Mouse (Mus musculus): ENCODE results near the gene Spata1. TPM values are rescaled to one million over a fixed set of nuclear protein-coding genes. Genes with fewer than 3 reads are reported as not detected.

Gene Spata1
- 1 to 10 TPM; 1.1 to 2.5 TPM for total RNA-seq (2021)
- long read RNA-seq, experiment 1, partial matches to known transcripts = 3 of 4 reads
- long read RNA-seq, experiment 1, other reads (novel, unspliced or antisense) = 1 of 4 reads
- long read RNA-seq, experiment 2, partial matches to known transcripts = 0 of 2 reads
- long read RNA-seq, experiment 2, other reads (novel, unspliced or antisense) = 2 of 2 reads

- DNase-seq = peak; percentile 90 to 93
Measured at GRCm38 (mm10) chr3:146499431-146500002, at the start of gene Spata1, which contains the start of gene Gng5. Spata1 (minus strand) TSS chr3:146499753. Gng5 (plus strand) TSS chr3:146499807.

DNA sequence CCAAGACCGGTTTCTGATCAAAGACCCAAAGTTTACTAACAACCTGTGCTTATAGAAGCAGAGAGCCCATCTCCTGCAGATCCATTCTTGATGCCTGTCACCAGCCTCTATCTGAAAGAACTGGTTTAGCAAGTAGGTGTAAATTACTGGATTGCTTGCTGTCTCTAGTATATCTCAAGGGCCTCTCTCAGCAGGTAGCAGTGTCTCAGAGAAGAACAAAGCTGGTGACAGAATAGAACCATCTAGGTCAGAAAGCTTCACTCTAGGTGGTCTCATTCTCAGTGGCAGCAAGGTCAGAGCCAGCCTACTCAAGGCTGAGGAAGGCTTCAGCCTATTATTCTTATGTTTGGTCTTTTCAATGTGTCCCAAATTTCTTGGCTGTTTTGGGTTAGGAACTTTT is 44.1 kb upstream of the Spata1 start:
- no peak for DNase-seq

- no peak for DNase-seq
Measured at GRCm38 (mm10) chr3:146540521-146541273, 41.1 kb upstream of the Spata1 start.

DNA sequence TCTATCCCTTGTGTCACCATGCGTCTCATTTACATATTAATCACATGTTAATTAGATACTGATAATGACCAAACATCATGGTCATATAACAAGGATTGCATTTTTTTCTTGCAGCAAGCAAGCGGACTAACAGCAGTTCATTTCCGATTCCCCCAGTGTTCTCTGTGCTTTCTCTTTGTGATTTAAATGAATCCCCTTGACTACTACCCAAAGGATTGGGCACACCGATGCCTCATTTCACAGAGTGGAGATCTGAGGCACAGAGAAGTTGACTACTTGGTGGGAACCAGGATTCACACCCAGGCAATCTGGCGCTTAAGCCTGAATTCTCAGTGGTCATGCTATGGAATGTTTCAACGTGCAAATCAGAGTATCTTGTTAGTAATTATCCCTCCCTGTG is 35.4 kb upstream of the Spata1 start:
- DNase-seq = no peak

- no peak for DNase-seq
Measured at GRCm38 (mm10) chr3:146528335-146528734, 28.8 kb upstream of the Spata1 start.

DNA sequence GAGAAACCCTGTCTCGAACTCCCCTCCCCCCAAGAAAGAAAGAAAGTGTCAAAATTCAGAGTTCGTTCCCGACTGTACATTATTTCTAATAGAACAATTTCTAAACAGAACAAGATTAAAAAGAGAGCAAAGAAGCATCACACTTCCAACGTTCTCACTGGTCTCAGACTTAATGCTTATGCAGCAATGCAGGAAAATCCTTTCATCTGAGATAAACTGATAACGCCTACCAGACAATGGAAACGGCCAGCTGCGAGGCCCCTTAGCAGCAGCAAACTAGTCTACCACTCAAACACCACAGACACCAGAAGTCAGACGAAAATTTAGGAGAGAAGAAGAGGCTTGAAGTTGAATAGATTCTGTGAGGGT is 22.1 kb upstream of the Spata1 start:
- no peak for DNase-seq

DNA sequence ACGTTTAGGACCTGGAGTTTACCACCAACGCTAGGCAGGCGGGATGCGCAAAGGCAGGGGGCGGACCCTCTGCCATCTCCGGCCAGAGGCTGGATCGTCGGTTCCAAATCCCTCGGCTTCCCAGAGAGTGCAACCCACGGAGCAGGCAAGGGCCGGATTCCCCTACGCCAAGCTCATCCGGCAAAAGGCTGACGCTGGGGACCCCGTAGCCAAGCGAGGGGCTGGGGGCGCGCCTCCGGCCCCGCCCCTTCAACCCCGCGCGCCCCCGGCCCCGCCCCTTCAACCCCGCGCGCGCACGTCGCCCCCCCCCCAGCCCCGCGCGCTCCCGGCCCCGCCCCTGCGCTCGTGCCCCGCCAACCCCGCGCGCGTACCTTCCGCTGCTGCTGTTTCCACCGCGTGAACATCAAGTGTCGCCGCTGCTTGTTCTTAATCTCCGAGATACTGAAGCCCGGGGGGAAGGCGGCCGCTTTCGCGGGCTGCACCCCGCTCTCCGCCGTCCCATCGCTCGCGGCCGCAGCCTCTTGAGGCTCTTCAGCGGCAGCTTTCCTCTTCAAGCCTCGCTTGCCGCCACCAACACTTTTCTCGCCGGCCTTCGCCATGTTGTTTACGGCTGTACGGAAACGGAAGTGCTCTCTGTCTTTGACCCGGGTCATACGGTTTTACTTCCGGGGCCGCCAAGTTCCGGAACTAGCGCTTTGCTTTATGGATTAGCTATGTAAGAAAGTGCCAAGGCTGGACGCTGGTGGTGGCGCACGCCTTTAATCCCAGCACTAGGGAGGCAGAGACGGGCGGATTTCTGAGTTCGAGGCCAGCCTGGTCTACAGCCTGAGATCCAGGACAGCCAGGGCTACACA is 21.5 kb upstream of the Spata1 start, which contains the start of gene Rpf1:
Rpf1 (minus strand) TSS at position 632 of the 854 bp plus-strand sequence.
- DNase-seq = peak; percentile 94

DNA sequence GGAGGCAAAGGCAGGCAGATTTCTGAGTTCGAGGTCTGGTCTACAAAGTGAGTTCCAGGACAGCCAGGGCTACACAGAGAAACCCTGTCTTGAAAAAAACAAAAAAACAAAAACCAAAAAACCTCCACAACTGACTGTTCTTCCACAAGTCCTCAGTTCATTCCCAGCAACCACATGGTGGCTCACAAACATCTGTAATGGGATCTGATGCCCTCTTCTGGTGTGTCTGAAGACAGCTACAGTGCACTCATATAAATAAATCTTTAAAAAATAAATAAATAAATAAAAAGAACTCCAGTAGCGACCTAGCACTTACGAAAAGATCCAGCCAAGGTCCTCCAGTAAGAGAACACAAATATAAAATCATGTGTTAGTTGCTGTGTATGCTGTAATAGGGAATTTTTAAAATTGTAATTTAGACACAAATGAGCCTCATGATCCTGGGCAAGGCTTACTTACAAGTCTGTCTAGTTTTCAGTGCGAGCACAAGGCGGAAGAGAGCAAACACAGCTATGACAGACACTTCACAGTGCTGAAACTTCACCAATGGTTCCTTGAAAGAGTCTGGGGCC is 20.8 kb upstream of the Spata1 start:
- no peak for DNase-seq

- no peak for DNase-seq
Measured at GRCm38 (mm10) chr3:146506711-146507110, 7.2 kb upstream of the Spata1 start.

DNA sequence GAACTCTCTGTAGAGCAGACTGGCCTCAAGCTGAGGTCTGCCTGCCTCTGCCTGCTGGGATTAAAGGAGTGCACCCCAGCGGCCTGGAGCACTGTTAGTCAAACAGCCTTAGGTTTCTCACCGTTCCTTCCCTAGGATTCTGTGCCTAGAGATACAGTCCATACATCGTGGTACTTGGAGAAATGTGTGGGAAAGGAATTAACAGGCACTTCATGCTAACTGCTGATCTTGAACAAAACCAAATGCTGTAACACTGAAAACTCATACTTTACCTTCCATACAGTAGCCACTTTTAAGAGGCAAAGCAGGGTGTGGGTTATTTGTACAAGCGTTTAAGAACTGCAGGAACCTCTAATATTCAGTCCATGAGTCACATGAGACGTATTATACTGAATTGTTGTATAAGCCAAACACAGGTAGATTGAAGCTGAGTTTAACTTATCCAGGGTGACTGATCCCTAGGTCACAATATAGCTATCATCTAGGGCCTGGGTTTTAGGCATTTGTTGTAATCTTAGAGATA is 2.1 kb upstream of the Spata1 start:
- no peak for DNase-seq

DNA sequence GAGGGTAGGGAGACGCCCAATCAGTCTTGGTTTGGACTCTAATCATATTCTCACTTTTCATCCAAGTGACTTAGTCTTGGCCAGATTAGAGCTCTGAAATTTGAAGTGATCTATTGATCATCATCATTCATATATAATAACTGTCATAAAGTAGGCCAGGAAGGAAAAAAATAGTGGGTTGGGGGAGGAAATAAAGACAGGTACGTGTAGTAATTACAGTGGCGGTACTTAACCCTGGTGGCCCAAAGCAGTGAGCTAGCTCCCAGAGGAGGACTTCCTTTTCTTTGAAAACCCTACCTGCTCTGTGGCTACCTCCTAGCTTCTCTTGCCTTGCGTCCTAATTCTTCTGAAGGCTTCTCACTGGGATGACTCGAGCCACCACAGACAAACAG is 1.3 kb upstream of the Spata1 start:
- no peak for DNase-seq

DNA sequence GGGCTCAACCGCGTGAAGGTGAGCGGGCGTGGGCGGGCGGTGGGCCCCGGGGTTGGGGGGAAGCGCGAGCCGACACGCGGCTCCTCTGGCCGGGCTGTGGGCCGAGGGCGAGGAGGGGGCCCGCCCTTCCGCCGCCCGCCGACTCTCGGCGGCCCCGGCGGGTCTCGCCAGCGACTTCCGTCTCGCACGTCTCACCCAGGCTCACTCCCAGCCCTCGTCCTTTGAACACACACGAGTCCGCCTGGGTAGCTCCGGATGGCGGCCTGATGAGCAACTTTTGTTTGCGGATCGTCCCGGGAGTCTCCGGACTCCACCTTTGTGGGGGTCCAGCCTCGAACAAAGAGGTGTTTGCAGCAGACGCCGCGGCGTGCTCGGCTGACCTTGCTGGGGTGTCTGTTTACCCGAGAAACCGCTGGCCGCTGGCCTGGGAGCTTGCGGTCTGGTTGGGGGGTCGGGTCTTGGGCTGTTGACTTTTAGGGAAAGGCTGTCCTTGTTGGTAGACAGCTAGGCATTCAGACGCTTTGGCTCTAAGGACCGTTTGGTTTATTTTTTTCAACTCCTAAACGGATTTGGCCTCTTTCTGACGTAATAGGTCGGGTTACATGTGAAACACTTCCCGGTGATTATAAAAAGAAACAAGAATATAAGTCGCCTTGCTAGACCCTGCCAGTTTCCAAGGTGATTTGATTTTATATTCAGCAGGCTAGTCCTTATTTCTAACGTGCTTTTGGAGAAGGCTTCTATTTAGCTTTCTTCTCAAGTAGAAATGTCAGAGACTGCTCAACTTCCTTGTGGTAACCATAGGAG is 653 bp upstream of the Spata1 start:
- peak; percentile 75 to 80 for DNase-seq

DNA sequence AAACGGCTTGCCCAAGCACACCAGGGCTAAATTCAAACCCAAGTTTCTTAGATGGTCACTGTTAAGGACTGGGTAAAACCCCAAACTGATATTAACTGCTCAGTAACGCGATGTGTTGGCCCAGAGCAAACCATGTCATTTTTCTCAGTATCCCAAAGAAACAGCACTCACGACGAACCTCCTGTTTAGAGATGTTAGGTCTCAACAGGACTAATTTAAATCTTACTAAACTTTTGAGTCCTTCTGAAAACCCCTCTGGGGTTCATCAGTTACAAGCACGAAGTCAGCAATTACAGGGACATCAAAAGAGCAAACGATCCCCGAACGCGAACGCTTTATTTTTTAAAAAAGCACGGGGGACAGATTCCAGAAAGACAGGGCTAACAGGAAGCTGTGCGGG is 564 bp downstream of the Spata1 start:
- no peak for DNase-seq

DNA sequence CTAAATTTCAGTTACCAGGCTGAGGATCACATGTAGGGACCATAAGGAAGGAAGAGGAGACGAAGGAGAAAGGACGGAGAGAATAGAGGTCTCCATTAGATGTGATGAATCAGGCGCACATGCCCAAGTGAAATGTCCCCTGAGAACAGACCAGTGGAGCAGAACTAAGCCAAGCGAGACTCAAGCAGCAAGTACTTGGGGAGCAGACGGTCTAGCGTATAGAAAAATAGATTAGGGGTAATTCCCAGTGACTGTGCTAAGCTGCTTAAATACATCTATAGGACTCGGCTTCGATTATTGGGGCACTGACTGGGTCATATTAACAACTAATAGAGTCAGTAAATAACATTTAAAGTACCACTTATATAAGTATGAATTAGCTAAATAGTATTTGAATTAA is 4.6 kb downstream of the Spata1 start:
- DNase-seq = no peak

GRCm38 (mm10) chr3:146486464-146486863 is 13.1 kb downstream of the Spata1 start:
- no peak for DNase-seq

GRCm38 (mm10) chr3:146482044-146482443 is 17.5 kb downstream of the Spata1 start:
- no peak for DNase-seq

DNA sequence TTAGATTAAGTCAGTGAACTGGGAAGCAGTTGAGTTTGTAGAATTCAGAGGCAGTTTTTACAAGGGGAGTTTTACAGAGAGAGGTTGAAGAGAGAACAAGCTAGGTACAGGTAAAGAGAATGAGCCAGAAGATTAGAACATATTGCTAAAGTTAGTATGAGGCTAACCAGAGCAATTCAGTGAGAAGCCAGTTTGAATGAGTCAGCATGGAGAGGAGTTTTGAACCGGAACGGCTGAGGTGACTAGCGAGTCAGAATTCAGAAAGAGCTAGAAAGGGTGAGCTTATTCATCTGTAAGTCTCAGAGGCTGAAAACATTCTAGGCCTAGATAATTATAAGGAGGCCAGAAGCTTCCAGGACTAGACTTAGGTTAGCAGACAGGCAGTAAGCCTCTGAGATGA is 25.1 kb downstream of the Spata1 start:
- DNase-seq = no peak

DNA sequence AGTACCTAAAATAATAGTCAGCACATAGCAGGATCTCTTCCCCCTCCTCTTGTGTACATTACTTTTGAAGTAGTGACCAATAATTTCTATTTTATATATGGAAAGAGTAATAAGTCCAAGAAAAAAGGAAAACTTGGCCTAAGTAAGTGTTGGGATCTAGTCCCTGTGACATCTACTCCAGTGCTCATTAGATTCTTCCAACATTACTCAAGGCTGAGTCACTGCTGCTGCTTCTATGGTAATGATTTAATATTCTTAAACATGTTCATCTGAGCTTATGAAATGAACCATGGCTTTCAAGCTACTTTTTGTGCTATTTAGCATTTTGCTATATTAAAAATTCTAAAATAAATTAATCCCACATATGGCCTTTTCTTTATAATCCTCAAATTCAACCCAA is 25.8 kb downstream of the Spata1 start:
- no peak for DNase-seq

GRCm38 (mm10) chr3:146472657-146473056 is 26.9 kb downstream of the Spata1 start:
- no peak for DNase-seq

DNA sequence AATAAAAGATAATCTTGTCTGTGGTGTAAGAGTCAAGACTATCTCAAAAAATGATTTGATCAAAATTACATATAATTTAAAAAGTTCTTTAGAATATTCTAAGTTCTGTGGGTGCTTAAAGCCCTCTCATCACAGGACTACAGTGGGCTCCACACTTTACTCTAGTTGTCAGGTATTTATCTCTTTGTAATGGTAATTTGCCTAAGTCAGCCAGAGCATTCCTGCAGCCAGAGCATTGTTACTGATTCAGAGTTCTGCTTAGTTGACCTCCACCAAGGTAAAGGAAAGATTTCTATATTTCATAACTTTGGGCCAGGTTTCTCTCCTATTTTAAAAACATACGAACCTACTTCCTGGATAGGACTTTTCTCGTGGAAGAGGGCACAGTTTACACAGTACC is 30.3 kb downstream of the Spata1 start:
- DNase-seq = no peak

DNA sequence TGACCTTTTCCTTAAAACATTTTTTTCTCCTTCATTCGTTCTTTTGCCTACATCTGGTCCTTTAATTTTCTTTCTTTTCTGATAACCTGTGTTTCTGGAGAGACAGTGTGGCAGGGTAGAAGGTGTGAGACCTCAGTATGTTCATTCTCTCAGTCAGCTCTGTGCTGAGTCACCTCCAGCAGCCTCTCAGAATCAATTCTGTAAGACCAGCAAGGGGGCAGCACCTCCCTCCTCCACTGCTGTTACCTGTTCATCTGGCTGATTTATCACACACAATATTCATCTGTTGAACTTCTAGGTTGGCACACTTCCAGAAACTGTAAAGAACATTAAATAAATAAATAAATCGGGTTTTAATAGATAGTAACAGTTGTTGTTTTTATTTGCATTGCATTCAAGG is 36.6 kb downstream of the Spata1 start:
- no peak for DNase-seq

All from heart, adult 18-20 months (tissue).